Mouse (Mus musculus) left cerebral cortex, adult 2 months (tissue): Measurements from ENCODE around the gene Gm9048. TPM values are rescaled to one million over a fixed set of nuclear protein-coding genes. Genes with fewer than 3 reads are reported as not detected.
"Not testable (repeated sequence)": the region's sequence is repeated elsewhere in the genome, so short reads cannot be mapped to it uniquely, and the experiment has no call there.

Experiments used
- DNase-seq, 2 experiments: peaks; one replicate each; pipeline ENCODE4 v3.0.0; 2021 to 2022; ENCODE audit warnings: low spot score in 2 of 2, mixed read lengths in 1 of 2; ENCODE audit errors: extremely low spot score in 1 of 2
- H3K27ac ChIP-seq: fragments of 200-600 bp; 2 replicates; pipeline ENCODE4 v1.8.1; 2022
- H3K4me3 ChIP-seq: fragments of 200-600 bp; 2 replicates; pipeline ENCODE4 v1.8.1; 2022
- CTCF ChIP-seq: fragments of 200-600 bp; IDR thresholded peaks from 2 replicates; pipeline ENCODE4 v1.8.1; 2022; ENCODE audit warnings: antibody characterized with exemption, mild to moderate bottlenecking, moderate library complexity
- intact Hi-C: fragments of 180-260 bp; cut with DNase I; formaldehyde crosslinking; loops from one replicate; pipeline ENCODE4 v1.15.1; 2025
- long read RNA-seq, 2 experiments: library from polyadenylated mRNA; stranded (forward); transcript quantifications; one replicate each; pipeline ENCODE4 v2.0.0; 2021; ENCODE audit warnings: borderline mapping rate in 2 of 2
- total RNA-seq, 2 experiments: library from RNA; stranded (reverse); gene quantifications; 2 replicates each; pipeline ENCODE4 v1.2.3; 2021

Gm9048 gene
- total RNA-seq = not detected
- long read RNA-seq, experiment 1 = 0 reads
- long read RNA-seq, experiment 2 = 0 reads

DNA sequence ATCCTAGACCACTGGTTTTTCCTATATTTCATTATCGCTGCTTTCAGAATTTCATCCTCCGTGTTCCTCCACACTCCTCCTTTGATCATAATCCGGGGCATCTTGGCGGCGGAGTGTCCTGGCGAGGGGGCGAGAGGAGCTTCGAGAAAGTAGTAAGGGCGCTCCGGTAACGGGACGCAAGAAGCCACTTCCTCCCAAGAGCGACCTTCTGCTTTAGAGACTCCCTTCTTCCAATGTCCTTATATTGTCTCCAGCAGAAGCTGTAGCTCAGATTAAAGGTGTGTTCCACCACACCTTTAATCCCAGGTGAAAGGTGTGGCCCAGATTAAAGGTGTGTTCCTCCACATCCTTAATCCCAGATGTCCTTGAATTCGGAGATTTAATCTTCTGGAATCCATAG, at the start of gene Gm9048:
TSS of gene Gm9048 (minus strand) at position 101 of the 400 bp plus-strand sequence.
- H3K27ac ChIP-seq, H3K4me3 ChIP-seq, DNase-seq, intact Hi-C loops: not testable (repeated sequence)

DNA sequence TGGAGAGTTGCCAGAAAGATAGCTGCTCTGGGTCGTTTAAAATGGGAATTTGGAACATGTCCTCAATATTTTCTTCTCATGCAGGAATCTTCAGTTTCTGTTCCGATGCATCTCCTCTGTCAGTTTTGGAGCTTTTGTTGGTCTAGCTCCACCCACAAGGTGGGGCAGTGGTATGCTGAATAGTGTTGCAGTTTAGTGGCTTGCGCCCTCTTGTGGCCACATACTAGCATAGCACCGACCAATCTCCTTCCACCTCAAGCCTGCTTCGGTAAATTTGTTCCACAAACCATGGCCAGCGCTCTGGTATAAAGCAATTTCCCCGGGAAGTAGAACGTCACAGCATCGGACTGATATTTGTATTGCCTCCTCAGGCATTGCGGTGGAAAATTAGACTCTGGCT, 22.0 kb upstream of the Gm9048 start:
- TF ChIP-seq CTCF = peak; percentile 99
- Histone ChIP-seq H3K4me3 (no peak overlapping the region), H3K27ac (no peak overlapping the region)
- peak; percentile 75 to 81 for DNase-seq
- intact Hi-C loops = loop anchor here (2.0 kb wide), 1 partner anchor 214 kb away; no protein-coding TSS in a partner anchor

DNA sequence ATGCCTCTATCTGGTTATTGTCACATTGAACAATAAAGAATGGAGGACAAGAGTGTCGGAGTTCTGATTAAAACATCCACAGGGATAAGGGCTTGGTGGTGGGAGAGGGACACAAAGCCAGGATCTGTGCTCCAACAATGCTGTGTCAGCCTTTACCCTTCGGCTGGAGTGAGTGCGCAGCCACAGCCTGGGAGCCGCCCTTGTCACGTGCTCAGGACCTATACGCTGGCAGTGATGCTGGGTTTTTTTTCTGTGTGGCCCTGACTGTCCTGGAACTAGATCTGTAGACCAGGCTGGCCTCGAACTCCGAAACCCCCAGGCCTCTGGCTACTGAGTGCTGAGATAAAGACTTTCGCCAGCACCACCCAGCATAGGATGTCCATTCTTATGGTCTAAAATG, 21.0 kb upstream of the Gm9048 start:
- no peak for TF ChIP-seq CTCF
- Histone ChIP-seq H3K27ac (no peak overlapping the region), H3K4me3 (no peak overlapping the region)
- no peak for DNase-seq
- intact Hi-C loops = no loop called here

DNA sequence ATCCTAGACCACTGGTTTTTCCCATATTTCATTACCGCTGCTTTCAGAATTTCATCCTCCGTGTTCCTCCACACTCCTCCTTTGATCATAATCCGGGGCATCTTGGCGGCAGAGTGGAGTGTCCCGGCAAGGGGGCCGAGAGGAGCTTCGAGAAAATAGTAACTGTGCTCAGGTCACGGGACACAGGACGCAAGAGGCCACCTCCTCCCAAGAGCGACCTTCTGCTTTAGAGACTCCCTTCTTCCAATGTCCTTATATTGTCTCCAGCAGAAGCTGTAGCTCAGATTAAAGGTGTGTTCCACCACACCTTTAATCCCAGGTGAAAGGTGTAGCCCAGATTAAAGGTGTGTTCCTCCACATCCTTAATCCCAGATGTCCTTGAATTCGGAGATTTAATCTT, 5.5 kb upstream of the Gm9048 start, which contains the start of gene Gm9049:
TSS of gene Gm9049 (minus strand) at position 101 of the 400 bp plus-strand sequence.
- H3K27ac ChIP-seq, DNase-seq, intact Hi-C loops, H3K4me3 ChIP-seq: not testable (repeated sequence)

DNA sequence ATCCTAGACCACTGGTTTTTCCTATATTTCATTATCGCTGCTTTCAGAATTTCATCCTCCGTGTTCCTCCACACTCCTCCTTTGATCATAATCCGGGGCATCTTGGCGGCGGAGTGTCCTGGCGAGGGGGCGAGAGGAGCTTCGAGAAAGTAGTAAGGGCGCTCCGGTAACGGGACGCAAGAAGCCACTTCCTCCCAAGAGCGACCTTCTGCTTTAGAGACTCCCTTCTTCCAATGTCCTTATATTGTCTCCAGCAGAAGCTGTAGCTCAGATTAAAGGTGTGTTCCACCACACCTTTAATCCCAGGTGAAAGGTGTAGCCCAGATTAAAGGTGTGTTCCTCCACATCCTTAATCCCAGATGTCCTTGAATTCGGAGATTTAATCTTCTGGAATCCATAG, 5.3 kb downstream of the Gm9048 start, which contains the start of gene Gm9046:
TSS of gene Gm9046 (minus strand) at position 101 of the 400 bp plus-strand sequence.
- H3K4me3 ChIP-seq, intact Hi-C loops, DNase-seq, H3K27ac ChIP-seq: not testable (repeated sequence)

DNA sequence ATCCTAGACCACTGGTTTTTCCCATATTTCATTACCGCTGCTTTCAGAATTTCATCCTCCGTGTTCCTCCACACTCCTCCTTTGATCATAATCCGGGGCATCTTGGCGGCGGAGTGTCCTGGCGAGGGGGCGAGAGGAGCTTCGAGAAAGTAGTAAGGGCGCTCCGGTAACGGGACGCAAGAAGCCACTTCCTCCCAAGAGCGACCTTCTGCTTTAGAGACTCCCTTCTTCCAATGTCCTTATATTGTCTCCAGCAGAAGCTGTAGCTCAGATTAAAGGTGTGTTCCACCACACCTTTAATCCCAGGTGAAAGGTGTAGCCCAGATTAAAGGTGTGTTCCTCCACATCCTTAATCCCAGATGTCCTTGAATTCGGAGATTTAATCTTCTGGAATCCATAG, 10.7 kb downstream of the Gm9048 start, which contains the start of gene Gm9045:
TSS of gene Gm9045 (minus strand) at position 101 of the 400 bp plus-strand sequence.
- DNase-seq, H3K4me3 ChIP-seq, intact Hi-C loops, H3K27ac ChIP-seq: not testable (repeated sequence)

DNA sequence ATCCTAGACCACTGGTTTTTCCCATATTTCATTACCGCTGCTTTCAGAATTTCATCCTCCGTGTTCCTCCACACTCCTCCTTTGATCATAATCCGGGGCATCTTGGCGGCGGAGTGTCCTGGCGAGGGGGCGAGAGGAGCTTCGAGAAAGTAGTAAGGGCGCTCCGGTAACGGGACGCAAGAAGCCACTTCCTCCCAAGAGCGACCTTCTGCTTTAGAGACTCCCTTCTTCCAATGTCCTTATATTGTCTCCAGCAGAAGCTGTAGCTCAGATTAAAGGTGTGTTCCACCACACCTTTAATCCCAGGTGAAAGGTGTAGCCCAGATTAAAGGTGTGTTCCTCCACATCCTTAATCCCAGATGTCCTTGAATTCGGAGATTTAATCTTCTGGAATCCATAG, 16.2 kb downstream of the Gm9048 start, which contains the start of gene Gm9044:
TSS of gene Gm9044 (minus strand) at position 101 of the 400 bp plus-strand sequence.
- H3K4me3 ChIP-seq, intact Hi-C loops, DNase-seq, H3K27ac ChIP-seq: not testable (repeated sequence)

DNA sequence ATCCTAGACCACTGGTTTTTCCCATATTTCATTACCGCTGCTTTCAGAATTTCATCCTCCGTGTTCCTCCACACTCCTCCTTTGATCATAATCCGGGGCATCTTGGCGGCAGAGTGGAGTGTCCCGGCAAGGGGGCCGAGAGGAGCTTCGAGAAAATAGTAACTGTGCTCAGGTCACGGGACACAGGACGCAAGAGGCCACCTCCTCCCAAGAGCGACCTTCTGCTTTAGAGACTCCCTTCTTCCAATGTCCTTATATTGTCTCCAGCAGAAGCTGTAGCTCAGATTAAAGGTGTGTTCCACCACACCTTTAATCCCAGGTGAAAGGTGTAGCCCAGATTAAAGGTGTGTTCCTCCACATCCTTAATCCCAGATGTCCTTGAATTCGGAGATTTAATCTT, 21.6 kb downstream of the Gm9048 start, which contains the start of gene Gm9040:
TSS of gene Gm9040 (minus strand) at position 101 of the 400 bp plus-strand sequence.
- DNase-seq, H3K27ac ChIP-seq, H3K4me3 ChIP-seq, intact Hi-C loops: not testable (repeated sequence)

DNA sequence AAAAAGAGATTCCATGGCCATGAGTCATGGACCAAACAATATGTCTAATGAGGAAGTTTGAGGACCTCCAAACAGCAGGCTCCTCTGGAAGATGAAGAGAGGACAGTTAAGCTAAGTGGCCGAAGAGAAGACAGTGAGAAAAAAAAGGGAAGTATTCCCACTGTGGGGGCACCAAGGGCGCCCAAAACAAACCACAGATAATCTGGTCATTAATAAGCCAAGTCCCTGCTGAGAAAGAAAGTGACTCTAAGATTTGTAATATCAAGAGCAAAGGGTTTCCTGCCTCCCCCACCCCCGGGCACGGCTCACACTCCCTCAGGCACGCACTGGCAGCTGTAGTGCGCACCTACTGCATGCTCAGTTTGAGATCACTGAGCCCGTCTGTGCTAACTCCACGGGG, 29.5 kb downstream of the Gm9048 start:
- DNase-seq = no peak
- TF ChIP-seq CTCF = no peak
- no peak overlapping the region for H3K27ac ChIP-seq
- H3K4me3 ChIP-seq = no peak overlapping the region
- intact Hi-C loops = no loop called here

DNA sequence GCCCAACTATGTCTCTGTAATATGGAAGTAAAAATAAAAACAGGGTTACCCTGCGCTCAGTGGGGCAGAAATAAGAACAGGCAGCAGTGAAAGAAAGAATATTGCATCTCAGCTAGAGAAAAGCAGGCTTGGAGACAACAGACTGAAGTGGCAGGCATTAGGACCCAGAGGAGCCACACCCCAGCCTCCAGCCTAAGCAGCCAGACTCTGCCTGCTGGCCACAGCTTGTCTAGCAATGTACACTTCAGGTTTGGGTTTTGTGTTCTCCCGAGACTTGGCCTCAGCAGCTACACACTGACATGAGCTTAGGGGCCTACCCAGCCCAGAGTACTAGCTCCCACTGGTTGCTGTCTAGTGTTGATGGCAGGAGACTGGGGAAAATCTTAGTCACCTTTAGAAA, 46.3 kb downstream of the Gm9048 start:
- H3K27ac ChIP-seq, DNase-seq, H3K4me3 ChIP-seq, intact Hi-C loops: not testable (repeated sequence)

Other genes with a start within 250 kb of the Gm9048 start
- 10 to 100 TPM in 1 of 2 experiments, 1 to 10 TPM in 1; 8.9 to 10.3 TPM for gene Mdm1, start 206.9 kb downstream of the Gm9048 start, total RNA-seq
- gene Il22, start 143.7 kb downstream of the Gm9048 start, total RNA-seq = not detected
- gene Gm32717, start 107.9 kb downstream of the Gm9048 start, total RNA-seq = under 1 TPM; 0.56 to 0.97 TPM
- gene Gm32802, start 90.0 kb downstream of the Gm9048 start, total RNA-seq = under 1 TPM; 0.56 to 0.97 TPM
- gene Iltifb, start 53.6 kb downstream of the Gm9048 start, total RNA-seq = not detected
- gene Gm9040, start 21.7 kb downstream of the Gm9048 start, total RNA-seq = not detected
- not detected for gene Gm9044, start 16.3 kb downstream of the Gm9048 start, total RNA-seq
- under 1 TPM in 1 of 2 experiments, not detected in 1; 0.18 TPM for gene Gm9045, start 10.8 kb downstream of the Gm9048 start, total RNA-seq
- not detected for gene Gm9046, start 5.4 kb downstream of the Gm9048 start, total RNA-seq
- under 1 TPM in 1 of 2 experiments, not detected in 1; 0.18 TPM for gene Gm9049, start 5.4 kb upstream of the Gm9048 start, total RNA-seq
- not detected for gene Ifng, start 92.4 kb upstream of the Gm9048 start, total RNA-seq